Mouse (Mus musculus) natural killer cell, adult 2 months (primary cell): ENCODE results near the gene Nufip2.
"Not testable (repeated sequence)": the region's sequence is repeated elsewhere in the genome, so short reads cannot be mapped to it uniquely, and the experiment has no call there.

ENCODE experiments used
- DNase-seq, 2 experiments: peaks; one replicate each; pipeline ENCODE4 v3.0.0; 2022; ENCODE audit warnings: low spot score in 2 of 2

Gene Nufip2

DNA sequence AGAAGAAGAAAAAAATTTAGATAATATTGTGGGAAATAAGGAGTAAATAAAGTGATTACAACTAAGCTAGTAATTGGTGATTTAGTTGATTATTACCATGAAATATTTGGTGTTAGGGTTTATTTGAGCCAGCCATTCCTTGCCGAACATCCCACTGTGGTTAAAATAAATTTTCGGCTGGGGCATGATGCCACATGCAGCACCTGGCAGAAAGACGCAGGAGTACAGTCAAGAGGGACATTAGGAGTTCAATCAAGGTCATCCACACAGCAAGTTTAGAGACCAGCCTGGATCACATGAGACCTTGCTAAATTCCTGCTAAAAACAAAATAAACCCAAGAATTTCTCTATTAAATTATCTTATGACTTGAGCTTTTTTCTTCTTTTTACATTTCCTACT is 23.1 kb downstream of the Nufip2 start:
- no peak for DNase-seq

DNA sequence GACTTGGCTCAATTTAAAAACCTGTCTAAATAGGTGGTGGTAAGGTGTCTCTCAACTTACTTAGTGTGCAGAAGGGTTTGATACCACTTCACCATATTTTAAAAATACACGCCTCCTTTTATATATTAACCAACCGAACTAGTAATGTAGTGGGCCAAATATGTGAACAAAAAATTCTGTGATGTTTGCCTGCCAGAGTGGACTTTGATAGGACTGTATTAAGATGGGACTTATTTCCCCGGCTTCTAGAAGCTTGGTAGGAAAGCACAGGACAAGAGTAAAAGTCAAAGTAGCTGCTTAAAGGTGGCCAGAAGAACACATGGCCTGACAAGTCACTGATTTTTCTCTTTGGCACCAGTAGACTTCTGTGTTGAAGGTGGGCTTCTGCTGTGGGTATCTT is 27.8 kb downstream of the Nufip2 start:
- no peak for DNase-seq

DNA sequence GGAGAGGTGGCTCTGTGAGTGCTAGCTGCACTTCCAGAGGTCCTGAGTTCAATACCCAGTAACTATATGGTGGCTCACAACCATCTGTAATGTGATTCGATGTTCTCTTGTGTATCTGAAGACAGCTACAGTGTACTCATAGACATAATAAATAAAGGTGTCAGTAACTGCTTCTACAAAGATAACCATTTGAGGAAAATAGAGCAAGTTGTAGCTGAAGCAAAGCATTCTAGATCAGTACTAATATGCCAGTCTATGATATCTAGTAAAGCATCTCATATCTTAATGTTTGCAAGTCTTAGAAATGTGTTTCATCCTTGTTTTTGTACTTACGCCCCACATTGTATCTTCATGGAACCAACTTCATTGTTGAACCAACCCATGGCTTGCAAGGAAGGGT is 33.1 kb downstream of the Nufip2 start:
- no peak for DNase-seq

DNA sequence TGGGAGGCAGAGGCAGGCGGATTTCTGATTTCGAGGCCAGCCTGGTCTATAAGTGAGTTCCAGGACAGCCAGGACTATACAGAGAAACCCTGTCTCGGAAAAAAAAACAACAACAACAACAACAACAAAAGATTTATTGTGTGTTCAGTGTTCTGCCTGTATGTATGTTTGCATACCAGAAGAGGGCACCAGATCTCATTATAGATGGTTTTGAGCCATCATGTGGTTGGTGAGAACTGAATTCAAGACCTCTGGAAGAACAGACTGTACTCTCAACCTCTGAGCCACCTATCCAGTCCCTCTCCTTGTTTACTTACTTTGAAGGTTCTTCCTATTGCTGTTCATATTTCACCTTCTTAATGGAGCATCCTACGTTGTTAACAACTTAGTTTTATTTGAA is 35.4 kb downstream of the Nufip2 start:
- no peak for DNase-seq

DNA sequence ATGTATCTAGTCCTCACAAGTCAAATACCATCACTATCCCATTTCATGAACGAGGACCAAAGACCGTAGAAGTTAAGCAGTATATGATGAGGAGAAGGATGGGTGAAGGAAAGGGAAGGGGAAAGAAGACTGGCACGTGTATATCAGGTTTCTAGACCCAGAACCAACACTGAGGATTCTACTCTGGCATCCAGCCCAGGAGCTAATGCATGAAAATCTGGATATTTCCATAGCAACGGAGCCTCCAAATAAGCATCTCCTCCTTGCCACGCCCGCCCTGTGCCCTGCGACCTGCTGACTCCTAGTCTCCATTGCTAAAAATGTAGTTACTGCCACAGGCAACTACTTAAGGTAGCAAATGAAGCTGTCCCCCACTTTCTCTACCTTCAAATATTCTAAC is 38.8 kb downstream of the Nufip2 start:
- no peak for DNase-seq

DNA sequence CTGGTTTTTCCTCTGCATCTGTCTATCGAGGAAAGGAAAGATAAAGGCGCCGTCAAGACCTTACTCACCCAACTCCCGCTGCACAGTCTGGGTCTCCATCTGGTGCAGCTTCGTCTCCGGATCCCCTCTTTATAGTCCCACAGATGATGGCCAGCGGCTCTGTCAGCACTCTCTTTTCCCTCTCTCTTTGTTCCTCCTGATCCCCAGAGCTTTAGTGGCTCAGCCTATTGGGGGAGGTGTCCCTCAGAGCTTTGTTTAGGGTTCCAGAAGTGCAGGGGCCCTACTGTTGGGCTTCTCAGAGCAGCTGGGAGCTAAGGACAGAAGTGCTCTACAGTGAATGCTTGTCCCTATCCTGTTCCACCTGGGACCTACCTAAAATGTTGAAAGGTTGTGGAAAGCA is 39.2 kb downstream of the Nufip2 start, which contains the start of gene Cryba1:
Cryba1 (minus strand) TSS at position 101 of the 400 bp plus-strand sequence.
- DNase-seq, result no peak

DNA sequence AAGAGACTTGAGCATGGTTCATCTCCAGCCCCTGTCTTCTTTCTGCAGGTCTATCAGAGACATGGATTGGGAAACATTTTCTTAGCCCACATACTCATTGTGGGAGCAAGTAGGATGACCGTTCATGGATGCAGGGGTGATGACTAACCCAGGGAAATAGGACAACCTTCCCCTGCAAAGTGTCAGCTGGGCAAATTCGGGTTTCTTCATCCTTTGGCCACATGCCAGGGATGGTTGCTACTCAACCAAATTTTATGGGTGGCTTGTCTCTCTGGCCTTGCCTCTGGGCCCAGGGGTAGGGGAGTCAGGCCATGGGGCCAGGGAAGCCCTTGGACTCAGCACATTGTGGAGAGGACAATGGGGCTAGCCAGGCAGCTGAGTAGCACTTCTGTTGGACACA is 42.6 kb downstream of the Nufip2 start:
- DNase-seq, result no peak

DNA sequence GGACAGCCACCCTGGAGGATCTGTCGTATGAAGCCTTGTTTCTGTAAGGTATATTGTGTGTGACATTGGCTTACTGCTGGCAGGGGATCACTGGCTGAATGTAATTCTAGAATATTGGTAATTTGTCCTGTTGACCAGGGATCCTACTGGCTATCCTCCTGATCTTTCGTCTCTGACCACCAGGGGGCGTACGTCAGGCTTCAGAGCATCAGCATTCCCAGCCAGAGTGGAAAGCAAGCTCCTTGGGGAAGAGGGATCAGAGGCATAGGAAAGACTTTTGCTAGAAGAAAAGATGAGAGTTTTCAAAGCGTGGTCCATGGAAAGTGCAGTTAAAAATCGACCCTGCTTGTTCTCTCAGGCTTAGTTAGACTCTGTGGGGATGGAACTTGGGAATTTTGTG is 51.3 kb downstream of the Nufip2 start:
- peak; percentile 41 to 62 for DNase-seq

DNA sequence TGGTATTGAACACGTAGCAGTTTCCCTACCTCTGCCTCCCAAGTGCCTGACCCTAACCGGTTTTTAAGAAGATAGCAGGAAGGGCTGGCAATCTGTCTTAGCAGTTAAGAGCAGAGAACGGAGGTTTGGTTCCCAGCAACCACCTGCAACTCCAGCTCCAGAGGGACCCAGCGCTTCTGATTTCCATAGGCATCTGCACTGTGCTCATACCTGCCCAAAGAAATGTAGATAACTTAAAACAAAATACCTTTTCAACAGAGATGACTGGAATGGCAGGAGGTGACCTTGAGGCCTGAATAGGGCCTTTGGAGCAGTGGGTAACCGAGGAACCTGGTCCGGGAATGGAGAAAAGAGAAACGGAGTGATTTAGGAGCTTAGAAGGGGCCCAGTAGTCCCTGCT is 52.6 kb downstream of the Nufip2 start:
- no peak for DNase-seq

DNA sequence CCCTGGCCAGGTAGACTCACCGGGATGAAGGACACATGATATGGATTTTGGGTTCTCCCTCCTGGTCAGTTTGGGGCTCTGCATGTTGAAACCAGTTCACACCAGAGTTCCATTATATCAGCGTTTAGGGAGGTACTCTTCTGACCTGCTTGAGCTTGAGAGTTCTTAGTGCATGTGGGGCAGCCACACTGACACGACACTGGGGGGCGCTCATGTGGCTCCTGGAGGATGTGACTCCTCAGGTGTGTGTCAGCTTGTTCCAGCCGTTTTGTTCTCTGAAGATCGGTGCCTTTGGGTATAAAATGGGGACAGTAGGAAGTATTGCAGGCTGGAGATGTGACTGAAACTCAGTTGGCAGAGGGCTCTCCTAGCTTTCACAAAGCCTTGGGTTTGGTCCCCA is 58.0 kb downstream of the Nufip2 start:
- peak in 1 of 2 experiments; percentile 17 for DNase-seq

DNA sequence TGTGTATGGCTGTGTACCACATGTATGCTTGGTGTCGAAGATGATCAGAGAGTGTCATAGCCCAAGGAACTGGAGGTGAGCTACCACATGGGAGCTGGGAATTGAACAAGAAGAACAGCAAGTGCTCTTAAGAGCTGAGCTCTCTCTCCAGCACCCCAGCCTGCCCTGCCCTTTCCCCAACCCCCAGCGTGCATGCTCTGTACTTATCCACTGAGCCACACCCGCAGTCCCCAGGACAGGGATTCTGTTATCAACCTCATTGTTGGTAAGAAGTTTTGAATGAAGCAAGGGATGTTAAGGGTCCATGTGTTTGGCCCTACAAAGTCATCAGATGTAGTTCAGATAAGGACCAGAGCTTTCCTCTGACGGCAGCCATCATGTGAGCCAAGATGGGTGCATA is 60.7 kb downstream of the Nufip2 start:
- no peak for DNase-seq

DNA sequence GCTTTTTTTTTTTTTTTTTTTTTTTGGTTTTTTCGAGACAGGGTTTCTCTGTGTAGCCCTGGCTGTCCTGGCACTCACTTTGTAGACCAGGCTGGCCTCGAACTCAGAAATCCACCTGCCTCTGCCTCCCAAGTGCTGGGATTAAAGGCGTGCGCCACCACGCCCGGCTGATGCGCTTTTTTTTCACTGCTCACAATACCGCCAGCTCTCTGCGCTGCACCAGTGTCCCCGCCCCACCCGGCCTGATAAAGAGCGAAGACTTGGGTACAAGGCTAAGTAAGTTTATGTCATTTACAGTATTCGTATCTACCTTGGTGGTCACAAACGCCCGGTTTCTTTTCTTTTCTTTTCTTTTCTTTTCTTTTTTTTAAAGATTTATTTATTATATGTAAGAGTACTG is 61.1 kb downstream of the Nufip2 start:
- DNase-seq, result not testable (repeated sequence)

DNA sequence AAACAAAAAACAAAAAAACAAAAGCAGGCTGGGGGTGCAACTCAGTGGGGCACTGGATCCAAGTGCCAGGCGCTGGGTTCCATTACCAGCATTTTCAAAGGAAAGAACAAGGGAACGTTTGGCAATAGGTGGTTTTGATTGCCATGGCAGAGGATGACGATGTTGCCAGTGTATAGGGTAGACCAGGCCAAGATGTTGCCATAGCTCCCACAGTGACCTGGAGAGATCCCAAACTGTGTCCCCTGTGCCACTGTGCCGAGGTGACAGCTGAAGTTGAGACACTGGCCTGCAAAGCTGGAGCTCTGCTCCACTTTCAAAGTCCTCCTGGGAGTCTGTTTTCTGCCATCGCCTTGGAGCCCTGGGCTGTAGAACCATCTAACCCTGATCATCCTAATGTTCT is 63.0 kb downstream of the Nufip2 start:
- no peak for DNase-seq

DNA sequence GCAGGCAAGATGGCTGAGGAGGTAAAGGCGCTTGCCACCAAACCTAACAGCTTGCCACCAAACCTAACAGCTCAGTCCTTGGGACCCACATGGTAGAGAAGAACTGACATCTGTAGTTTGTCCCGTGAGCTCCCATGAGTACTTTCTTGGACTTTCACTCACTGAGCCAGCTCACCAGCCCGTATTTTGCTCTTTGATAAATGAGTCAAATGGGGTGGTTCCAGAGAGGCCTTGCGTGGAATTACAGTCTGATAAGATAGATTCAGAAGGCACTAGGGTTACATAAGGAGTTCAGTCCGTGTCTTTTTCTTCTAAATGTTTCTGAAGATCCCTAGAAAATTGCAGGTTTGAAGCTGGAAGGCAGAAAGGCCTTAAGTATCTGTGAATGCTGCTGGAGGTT is 66.6 kb downstream of the Nufip2 start:
- no peak for DNase-seq

DNA sequence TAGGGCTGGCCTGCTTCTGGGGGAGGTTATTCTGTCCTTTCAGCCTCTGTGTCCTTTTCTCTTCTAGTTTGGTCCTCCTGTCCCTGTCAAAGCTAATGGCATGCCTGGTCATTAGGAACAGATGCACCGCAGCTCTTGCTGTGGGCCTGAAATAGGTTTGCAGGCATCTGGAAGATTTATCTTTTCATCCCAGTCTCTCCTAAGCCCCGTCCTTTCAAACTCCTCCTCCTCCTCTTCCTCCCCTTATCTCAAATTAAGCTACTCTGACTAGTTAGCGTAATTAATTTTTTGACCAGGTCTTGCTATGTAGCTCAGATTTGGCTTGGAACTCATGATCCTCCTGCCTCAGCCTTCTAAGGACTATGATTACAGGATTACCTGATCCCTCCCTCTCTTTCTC is 67.5 kb downstream of the Nufip2 start:
- DNase-seq, result no peak

DNA sequence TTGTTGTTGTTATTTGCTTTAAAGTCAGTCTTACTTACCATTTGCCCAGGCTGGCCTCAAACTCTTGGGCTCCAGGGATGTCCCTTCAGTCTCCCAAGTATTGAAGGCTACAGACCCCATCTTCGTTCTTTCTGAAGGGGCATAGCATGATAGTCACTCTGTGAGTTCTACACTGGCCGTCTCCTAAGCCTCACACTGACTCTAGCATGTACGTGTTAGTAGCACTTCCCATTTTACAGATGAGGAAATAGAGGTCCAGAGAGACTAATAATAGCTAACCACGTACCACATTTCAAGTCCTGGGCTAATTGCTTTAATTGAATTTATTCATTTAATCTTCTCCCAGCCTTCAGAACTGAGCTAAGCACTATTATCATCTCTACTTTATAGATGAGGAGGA is 74.1 kb downstream of the Nufip2 start:
- DNase-seq, result no peak

DNA sequence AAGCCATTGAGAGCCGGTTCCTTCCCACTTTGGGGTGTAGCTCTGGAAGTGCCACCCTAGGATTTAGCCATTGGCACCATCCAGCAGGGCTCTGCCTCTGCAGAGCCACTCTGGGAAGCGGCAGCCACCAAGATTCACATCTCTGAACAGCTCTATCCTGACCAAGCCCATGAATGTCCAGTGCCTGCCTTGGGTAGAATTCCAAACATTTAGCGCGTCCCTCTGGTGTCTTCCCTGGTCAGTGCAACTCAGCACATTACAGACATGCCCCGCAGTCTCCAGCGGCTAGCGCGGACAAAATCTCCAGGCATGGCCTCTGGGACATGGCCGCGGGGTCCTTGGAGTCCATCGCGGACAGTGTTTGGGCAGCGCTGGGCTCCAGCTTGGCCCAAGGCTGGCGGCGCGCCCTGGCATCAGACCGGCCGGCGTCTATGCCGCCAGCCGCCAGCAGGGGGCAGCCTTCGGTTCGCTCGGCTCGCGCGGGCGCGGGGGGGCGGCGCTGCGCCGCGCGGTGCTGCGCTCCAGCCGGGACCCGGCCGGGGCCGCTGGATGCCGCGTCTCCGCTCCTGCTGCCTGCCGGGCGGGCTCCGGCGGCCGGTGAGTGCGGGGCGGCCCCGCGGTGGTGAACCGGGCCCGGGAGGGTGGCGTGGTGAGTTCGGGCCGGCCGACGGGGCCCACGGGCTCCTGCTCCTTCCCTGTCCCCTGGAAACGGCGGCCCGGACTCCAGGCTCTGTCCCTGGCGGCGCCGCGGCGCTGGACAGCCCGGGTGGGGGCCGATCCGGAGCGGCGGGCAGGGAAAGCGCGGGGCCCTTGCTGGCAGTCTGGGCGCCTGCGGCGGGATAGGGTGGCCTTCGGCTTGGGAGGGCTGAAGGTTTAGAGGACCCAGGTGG is 77.1 kb downstream of the Nufip2 start, which contains the start of gene Myo18a:
Myo18a (plus strand) TSS at position 464 of the 890 bp plus-strand sequence.
- peak; percentile 60 to 75 for DNase-seq

DNA sequence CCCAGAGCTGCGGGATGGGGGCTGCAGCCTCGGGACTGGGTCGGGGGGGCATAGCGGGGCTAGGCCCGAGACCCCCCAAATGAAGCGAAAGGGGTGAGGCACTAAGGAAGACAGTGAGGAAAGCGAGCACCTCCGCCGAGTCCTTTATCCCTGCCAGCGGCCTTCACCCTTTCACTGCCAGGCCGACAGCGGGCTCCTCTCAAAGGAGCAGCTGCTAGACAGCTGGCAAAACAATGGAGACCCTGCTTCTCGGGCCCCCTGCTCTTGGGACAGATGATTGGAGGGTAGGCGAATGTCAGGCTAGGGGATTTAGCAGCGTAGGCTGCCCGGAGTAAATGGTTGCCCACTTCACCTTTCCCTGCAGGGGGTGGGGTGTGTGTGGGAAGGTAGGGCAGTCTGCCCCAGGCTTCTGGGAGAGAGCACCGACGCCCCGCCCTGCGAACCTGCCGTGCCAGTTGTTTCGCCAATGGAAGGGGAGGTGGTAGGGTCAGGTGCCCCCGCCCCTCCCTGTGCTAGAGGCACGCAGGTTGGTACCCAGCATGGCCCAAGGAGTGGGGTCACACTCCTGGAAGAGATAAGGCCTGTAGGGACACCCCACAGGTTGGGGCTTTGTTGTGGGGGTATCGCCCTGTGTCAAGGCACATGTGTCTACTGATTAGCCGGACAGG is 77.9 kb downstream of the Nufip2 start:
- peak in 1 of 2 experiments; percentile 8 for DNase-seq

DNA sequence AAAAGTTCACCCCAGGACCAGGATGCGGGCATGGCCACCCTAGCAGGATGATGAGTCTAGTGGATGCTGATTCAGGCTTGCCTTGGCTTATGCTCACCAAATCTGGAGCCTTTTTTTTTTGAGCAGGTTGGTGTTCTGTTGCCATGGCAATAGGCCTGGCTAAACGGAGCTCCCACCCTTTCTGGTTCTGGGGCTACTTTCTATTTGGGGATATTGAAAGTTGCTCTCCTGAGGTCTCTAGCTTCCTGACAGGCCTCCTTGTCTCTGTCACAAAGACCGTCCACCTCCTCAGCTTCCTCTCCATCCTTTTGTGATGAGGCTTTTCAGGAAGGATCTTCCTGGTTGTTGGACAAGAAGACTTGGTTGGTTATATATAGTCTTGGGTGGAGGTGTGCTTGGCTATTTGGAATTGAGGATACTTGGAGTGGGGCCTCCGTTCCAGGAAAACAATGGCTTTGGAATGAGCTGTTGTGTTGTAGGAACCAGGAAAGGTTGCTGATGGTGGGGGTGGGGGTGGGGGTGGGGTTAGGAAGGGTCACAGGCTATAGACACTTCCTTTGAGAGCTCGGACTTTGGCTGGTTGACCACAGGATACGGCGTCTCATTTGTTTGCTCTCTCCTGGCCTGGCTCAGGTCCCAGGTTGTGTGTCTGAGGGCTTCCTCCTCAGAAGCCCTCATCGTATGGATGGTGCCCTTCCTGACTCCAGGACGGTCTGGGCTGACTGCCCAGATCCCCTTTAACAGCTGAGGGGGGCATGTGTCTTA is 78.9 kb downstream of the Nufip2 start:
- DNase-seq, result no peak

DNA sequence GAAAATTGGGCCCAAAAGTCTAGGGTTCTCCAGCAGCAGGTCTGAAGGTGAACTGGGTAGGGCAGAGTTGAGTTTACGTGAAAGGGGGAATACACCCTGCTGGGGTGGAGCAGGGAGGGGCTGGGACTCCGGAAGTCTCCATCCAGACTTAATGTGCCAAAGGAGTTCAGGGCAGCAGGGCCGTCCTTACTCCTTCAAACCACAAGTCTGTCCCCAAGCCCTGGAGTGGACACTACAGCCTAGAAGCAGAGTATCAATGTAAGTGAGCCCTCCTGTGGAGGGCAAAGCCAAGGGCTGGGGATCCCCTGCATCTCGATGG is 79.5 kb downstream of the Nufip2 start:
- no peak for DNase-seq

DNA sequence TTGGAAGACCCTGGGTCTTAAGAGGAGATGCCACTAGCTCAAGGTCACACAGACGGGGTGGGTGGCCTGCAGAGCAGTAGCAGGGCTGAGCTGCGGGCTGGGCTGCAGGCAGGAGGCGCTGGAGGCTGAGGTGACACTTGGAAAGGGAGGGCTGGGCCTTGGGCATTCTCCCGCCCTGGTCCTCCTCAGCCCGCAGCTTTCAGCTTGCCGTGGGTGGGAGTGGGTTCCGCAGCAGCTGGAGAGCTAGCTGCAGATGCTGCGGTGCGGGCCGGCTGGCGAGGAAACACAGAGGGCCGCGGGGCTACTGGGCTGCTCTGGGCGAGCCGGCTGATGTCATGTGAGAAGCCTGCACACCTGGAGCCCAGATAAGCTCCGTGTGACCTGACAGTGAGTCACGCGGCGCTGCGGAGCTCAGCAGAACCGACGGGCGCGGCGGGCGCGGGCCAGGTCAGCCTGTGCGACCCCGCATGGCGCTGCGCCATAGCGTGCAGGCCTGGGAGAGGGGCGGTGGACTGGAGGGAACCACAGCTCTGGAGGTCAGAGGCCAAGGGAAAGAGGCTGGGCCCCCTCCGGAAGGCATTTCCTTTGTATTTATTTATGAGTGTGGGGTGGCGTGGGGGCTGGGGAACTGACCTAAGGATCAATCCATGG is 80.5 kb downstream of the Nufip2 start:
- peak; percentile 20 to 21 for DNase-seq

DNA sequence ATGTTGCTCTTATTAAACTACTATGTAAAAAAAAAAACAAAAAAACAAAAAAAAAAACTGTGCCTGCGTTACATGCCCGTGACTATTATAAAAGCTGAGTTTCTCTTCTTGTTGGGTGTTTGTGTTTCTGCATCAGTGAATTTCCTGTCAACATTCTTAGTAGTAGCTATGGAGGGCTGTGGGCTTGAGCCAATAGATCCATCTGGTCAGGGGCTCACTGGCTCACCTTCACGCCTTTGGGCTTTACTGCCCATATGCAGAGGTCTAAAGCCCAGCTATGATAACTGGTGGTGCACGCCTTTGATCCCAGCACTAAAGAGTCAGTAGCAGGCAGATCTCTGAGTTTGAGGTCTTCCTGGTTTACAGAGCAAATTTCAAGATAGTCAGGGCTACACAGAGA is 83.5 kb downstream of the Nufip2 start:
- no peak for DNase-seq
